Mouse (Mus musculus): ENCODE results near the gene Rbmx. TPM values are rescaled to one million over a fixed set of nuclear protein-coding genes. Genes with fewer than 3 reads are reported as not detected.
A peak's percentile ranks its signal among the peaks of the same experiment; 100 is the strongest.

Gene Rbmx
- polyA plus RNA-seq, 1 experiment from 2014 or later = 87.5 TPM

GRCm38 (mm10) chrX:57372965-57373364, 19.9 kb downstream of the Rbmx start:
- Histone ChIP-seq H3K27me3 (replicated peaks) (no peaks in the 10 kb centered on the region), H3K27ac (ENCODE audit: poor library complexity, severe bottlenecking) (no peak overlapping the region), H3K4me2 (no peak overlapping the region), H3K36me3 (peaks cover 10% of the 10 kb centered on the region), H3K9ac (no peak overlapping the region), H3K4me1 (replicated peaks) (no peaks in the 10 kb centered on the region), H3K9me3 (replicated peaks) (no peaks in the 10 kb centered on the region), H3K4me3 (no peak overlapping the region)
- 75% methylated on average over 4 of the region's 4 CpGs for WGBS
- no peak for ATAC-seq (ENCODE audit: insufficient number of reproducible peaks, low FRiP score)

- no peaks in the 10 kb centered on the region for H3K27me3 ChIP-seq (replicated peaks)
- ATAC-seq (ENCODE audit: insufficient number of reproducible peaks, low FRiP score) = no peak; the same call in 1 of the 2 replicates
These were observed 27.8 kb downstream of the Rbmx start for GRCm38 (mm10) chrX:57364891-57365569.

GRCm38 (mm10) chrX:57359316-57359715, 33.5 kb downstream of the Rbmx start:
- no peak overlapping the region for H3K27ac ChIP-seq (ENCODE audit: poor library complexity, severe bottlenecking)
- 68% methylated on average over 1 of the region's 1 CpGs for WGBS
- H3K9ac ChIP-seq = no peak overlapping the region
- no peak overlapping the region for H3K4me3 ChIP-seq
- H3K36me3 ChIP-seq = no peaks in the 10 kb centered on the region
- no peaks in the 10 kb centered on the region for H3K9me3 ChIP-seq (replicated peaks)
- H3K27me3 ChIP-seq (replicated peaks) = no peaks in the 10 kb centered on the region
- no peak for ATAC-seq (ENCODE audit: insufficient number of reproducible peaks, low FRiP score)
- no peaks in the 10 kb centered on the region for H3K4me1 ChIP-seq (replicated peaks)
- no peak overlapping the region for H3K4me2 ChIP-seq

More at GRCm38 (mm10) chrX:57364891-57365569, 27.8 kb downstream of the Rbmx start:
- H3K9ac ChIP-seq = no peak overlapping the region
- H3K27ac ChIP-seq (ENCODE audit: poor library complexity, severe bottlenecking) = no peak overlapping the region
- no peak overlapping the region for H3K4me2 ChIP-seq
- no peaks in the 10 kb centered on the region for H3K36me3 ChIP-seq
- H3K4me3 ChIP-seq = no peak overlapping the region
- H3K9me3 ChIP-seq (replicated peaks) = no peaks in the 10 kb centered on the region
- H3K4me1 ChIP-seq (replicated peaks) = no peaks in the 10 kb centered on the region
- 47% methylated on average over 2 of the region's 2 CpGs for WGBS

GRCm38 (mm10) chrX:57339220-57339619, 53.6 kb downstream of the Rbmx start:
- ATAC-seq (ENCODE audit: insufficient number of reproducible peaks, low FRiP score) = no peak
- H3K27me3 ChIP-seq (replicated peaks) = no peaks in the 10 kb centered on the region
- H3K27ac ChIP-seq (ENCODE audit: poor library complexity, severe bottlenecking) = no peak overlapping the region
- H3K36me3 ChIP-seq = no peaks in the 10 kb centered on the region
- no peak overlapping the region for H3K9ac ChIP-seq
- no peaks in the 10 kb centered on the region; the same call in 1 of the 2 replicates for H3K4me1 ChIP-seq (replicated peaks)
- peak overlapping the region; percentile 34; the same call in 1 of the 2 replicates for H3K4me2 ChIP-seq
- 47% methylated on average over 4 of the region's 4 CpGs for WGBS
- no peaks in the 10 kb centered on the region for H3K9me3 ChIP-seq (replicated peaks)
- no peak overlapping the region for H3K4me3 ChIP-seq

- 53% methylated on average over 18 of the region's 18 CpGs for WGBS
- no peaks in the 10 kb centered on the region; the same call in 1 of the 2 replicates for H3K4me1 ChIP-seq (replicated peaks)
- H3K4me3 ChIP-seq = no peak within 1 kb of the TSS
- H3K27ac ChIP-seq (ENCODE audit: poor library complexity, severe bottlenecking) = no peak within 1 kb of the TSS
- H3K36me3 ChIP-seq = no peaks in the 10 kb centered on the region
- no peaks in the 10 kb centered on the region for H3K9me3 ChIP-seq (replicated peaks)
- ATAC-seq (ENCODE audit: insufficient number of reproducible peaks, low FRiP score) = no peak
- H3K4me2 ChIP-seq = peak within 1 kb of the TSS; percentile 34
- no peak within 1 kb of the TSS for H3K9ac ChIP-seq
- H3K27me3 ChIP-seq (replicated peaks) = no peaks in the 10 kb centered on the region
These were observed 54.2 kb downstream of the Rbmx start, which contains the start of gene Arhgef6 for GRCm38 (mm10) chrX:57338371-57339211. Arhgef6 (minus strand) TSS chrX:57338729.

GRCm38 (mm10) chrX:57337582-57337981, 55.3 kb downstream of the Rbmx start:
- Histone ChIP-seq H3K9ac (no peak overlapping the region), H3K4me2 (no peak overlapping the region), H3K27ac (ENCODE audit: poor library complexity, severe bottlenecking) (no peak overlapping the region), H3K27me3 (replicated peaks) (no peaks in the 10 kb centered on the region), H3K9me3 (replicated peaks) (no peaks in the 10 kb centered on the region), H3K4me3 (no peak overlapping the region), H3K36me3 (no peaks in the 10 kb centered on the region), H3K4me1 (replicated peaks) (no peaks in the 10 kb centered on the region; the same call in 1 of the 2 replicates)
- ATAC-seq (ENCODE audit: insufficient number of reproducible peaks, low FRiP score) = no peak

- no peak overlapping the region for H3K27ac ChIP-seq (ENCODE audit: poor library complexity, severe bottlenecking)
- no peak overlapping the region for H3K9ac ChIP-seq
- 85% methylated on average over 9 of the region's 9 CpGs for WGBS
- H3K36me3 ChIP-seq = no peaks in the 10 kb centered on the region
- H3K4me3 ChIP-seq = no peak overlapping the region
- H3K4me1 ChIP-seq (replicated peaks) = no peaks in the 10 kb centered on the region; the same call in 1 of the 2 replicates
- H3K4me2 ChIP-seq = no peak overlapping the region
- H3K27me3 ChIP-seq (replicated peaks) = no peaks in the 10 kb centered on the region
- no peaks in the 10 kb centered on the region for H3K9me3 ChIP-seq (replicated peaks)
- ATAC-seq (ENCODE audit: insufficient number of reproducible peaks, low FRiP score) = no peak
These were observed 55.9 kb downstream of the Rbmx start for GRCm38 (mm10) chrX:57336958-57337357.

GRCm38 (mm10) chrX:57335313-57335712, 57.5 kb downstream of the Rbmx start:
- Histone ChIP-seq H3K27me3 (replicated peaks) (no peaks in the 10 kb centered on the region), H3K9ac (no peak overlapping the region), H3K9me3 (replicated peaks) (no peaks in the 10 kb centered on the region), H3K36me3 (no peaks in the 10 kb centered on the region), H3K4me2 (no peak overlapping the region), H3K4me1 (replicated peaks) (no peaks in the 10 kb centered on the region; the same call in 1 of the 2 replicates), H3K4me3 (no peak overlapping the region), H3K27ac (ENCODE audit: poor library complexity, severe bottlenecking) (no peak overlapping the region)
- WGBS = 87% methylated on average over 6 of the region's 6 CpGs
- ATAC-seq (ENCODE audit: insufficient number of reproducible peaks, low FRiP score) = no peak

Other genes starting within 250 kb of the Rbmx start
- not detected in 2 replicates for gene Cd40lg, start 180.9 kb downstream of the Rbmx start, polyA plus RNA-seq (2016; fragmentation: Nextera tagmentation; extraction: Ambion mirVana)
- gene Arhgef6, start 54.3 kb downstream of the Rbmx start, polyA plus RNA-seq (2016; fragmentation: Nextera tagmentation; extraction: Ambion mirVana) = 33.6 and 36.1 TPM in 2 replicates
- gene Gm364, start 16.1 kb upstream of the Rbmx start, polyA plus RNA-seq (2016; fragmentation: Nextera tagmentation; extraction: Ambion mirVana) = not detected in 2 replicates
- not detected in 2 replicates for gene Gpr101, start 110.7 kb upstream of the Rbmx start, polyA plus RNA-seq (2016; fragmentation: Nextera tagmentation; extraction: Ambion mirVana)